Mouse (Mus musculus) cerebellum, adult 2 months (tissue): Measurements from ENCODE around the gene Dstyk. TPM values are rescaled to one million over a fixed set of nuclear protein-coding genes. Genes with fewer than 3 reads are reported as not detected.

Source experiments
- DNase-seq, 2 experiments: peaks; one replicate each; pipeline ENCODE4 v3.0.0; 2021
- H3K27ac ChIP-seq: fragments of 200-500 bp; 2 replicates; pipeline ENCODE4 v1.5.1; 2012; ENCODE audit warnings: low read length, control low read depth, inconsistent platforms; ENCODE audit not compliant: insufficient read depth
- H3K27me3 ChIP-seq: fragments of 200-500 bp; 2 replicates; pipeline ENCODE4 v1.6.1; 2012; ENCODE audit warnings: inconsistent platforms, mild to moderate bottlenecking, low read length, moderate library complexity; ENCODE audit not compliant: control insufficient read depth, insufficient read depth
- H3K4me1 ChIP-seq: fragments of 200-500 bp; 2 replicates; pipeline ENCODE4 v1.6.1; 2011; ENCODE audit warnings: low read length; ENCODE audit not compliant: control insufficient read depth, insufficient read depth
- H3K4me3 ChIP-seq: fragments of 200-500 bp; replicated peaks from 2 replicates; pipeline ENCODE3; 2011; ENCODE audit warnings: mild to moderate bottlenecking, low read depth, low read length, control low read depth; ENCODE audit not compliant: insufficient read depth
- CTCF ChIP-seq: fragments of 200-500 bp; IDR thresholded peaks from 2 replicates; pipeline ENCODE4 v1.5.1; 2011; ENCODE audit warnings: low read depth, mild to moderate bottlenecking, control low read depth, low read length, moderate library complexity, borderline replicate concordance; ENCODE audit not compliant: insufficient read depth
- POLR2A ChIP-seq: fragments of 200-500 bp; IDR thresholded peaks from 2 replicates; pipeline ENCODE4 v1.6.1; 2011; ENCODE audit warnings: low read length, control low read depth, borderline replicate concordance; ENCODE audit not compliant: insufficient read depth
- WGBS: fragments of 180-500 bp; shearing (Covaris S2); methylation state at CpG from one replicate; pipeline ENCODE4 v1.1.7; 2018; 5-methylcytosine and 5-hydroxymethylcytosine counted together
- polyA plus RNA-seq: library from polyadenylated mRNA; depleted of rRNA; stranded (reverse); fragments of >200 nt; gene quantifications from 2 replicates; pipeline ENCODE4 v1.2.3, GENCODE M21; 2012

The Dstyk gene
- polyA plus RNA-seq, 1 experiment, result 32.6 TPM

GRCm38 (mm10) chr1:132433349-132433748 is 16.0 kb downstream of the Dstyk start:
- WGBS, result 48% methylated on average over 5 of the region's 5 CpGs
- peaks cover 22% of the 10 kb centered on the region for H3K4me1 ChIP-seq

GRCm38 (mm10) chr1:132434032-132434431 is 16.7 kb downstream of the Dstyk start:
- TF ChIP-seq POLR2A, result no peak
- no peak for TF ChIP-seq CTCF

More at GRCm38 (mm10) chr1:132433349-132433748, 16.0 kb downstream of the Dstyk start:
- TF ChIP-seq POLR2A, result no peak
- TF ChIP-seq CTCF, result no peak
- no peak overlapping the region for H3K27ac ChIP-seq
- no peak overlapping the region for H3K4me3 ChIP-seq
- DNase-seq, result no peak
- no peaks in the 10 kb centered on the region for H3K27me3 ChIP-seq

GRCm38 (mm10) chr1:132436320-132436958 is 19.1 kb downstream of the Dstyk start:
- TF ChIP-seq POLR2A, result no peak
- TF ChIP-seq CTCF, result no peak
- DNase-seq, result no peak
- H3K4me1 ChIP-seq, result peaks cover 19% of the 10 kb centered on the region
- no peaks in the 10 kb centered on the region for H3K27me3 ChIP-seq
- H3K27ac ChIP-seq, result no peak overlapping the region
- H3K4me3 ChIP-seq, result no peak overlapping the region
- WGBS, result 68% methylated on average over 4 of the region's 4 CpGs

More at GRCm38 (mm10) chr1:132434032-132434431, 16.7 kb downstream of the Dstyk start:
- H3K4me3 ChIP-seq, result no peak overlapping the region
- no peak overlapping the region for H3K27ac ChIP-seq
- DNase-seq, result no peak
- WGBS, result 59% methylated on average over 12 of the region's 12 CpGs
- peaks cover 22% of the 10 kb centered on the region for H3K4me1 ChIP-seq
- no peaks in the 10 kb centered on the region for H3K27me3 ChIP-seq

GRCm38 (mm10) chr1:132436960-132437359 is 19.6 kb downstream of the Dstyk start:
- Histone ChIP-seq H3K4me3 (no peak overlapping the region), H3K27ac (no peak overlapping the region), H3K27me3 (no peaks in the 10 kb centered on the region), H3K4me1 (peaks cover 14% of the 10 kb centered on the region)
- 76% methylated on average over 1 of the region's 1 CpGs for WGBS
- no peak for TF ChIP-seq POLR2A
- no peak for TF ChIP-seq CTCF
- no peak for DNase-seq

GRCm38 (mm10) chr1:132437389-132437788 is 20.0 kb downstream of the Dstyk start:
- no peak for TF ChIP-seq POLR2A
- TF ChIP-seq CTCF, result no peak
- H3K4me3 ChIP-seq, result no peak overlapping the region
- peaks cover 11% of the 10 kb centered on the region for H3K4me1 ChIP-seq
- no peak overlapping the region for H3K27ac ChIP-seq
- no peak for DNase-seq
- no peaks in the 10 kb centered on the region for H3K27me3 ChIP-seq
- WGBS, result 86% methylated on average over 5 of the region's 5 CpGs

- no peak overlapping the region for H3K27ac ChIP-seq
- no peaks in the 10 kb centered on the region for H3K4me1 ChIP-seq
- H3K4me3 ChIP-seq, result no peak overlapping the region
- TF ChIP-seq CTCF, result no peak
- no peak for TF ChIP-seq POLR2A
- WGBS, result 70% methylated on average over 1 of the region's 1 CpGs
- no peaks in the 10 kb centered on the region; the same call in 1 of the 2 replicates for H3K27me3 ChIP-seq
- DNase-seq, result no peak
These were observed 23.6 kb downstream of the Dstyk start for GRCm38 (mm10) chr1:132440896-132441435.

GRCm38 (mm10) chr1:132449742-132450141 is 32.4 kb downstream of the Dstyk start:
- TF ChIP-seq POLR2A, result no peak
- no peak for TF ChIP-seq CTCF
- no peaks in the 10 kb centered on the region; the same call in 1 of the 2 replicates for H3K4me1 ChIP-seq
- H3K27ac ChIP-seq, result no peak overlapping the region
- WGBS, result 79% methylated on average over 7 of the region's 7 CpGs
- no peaks in the 10 kb centered on the region for H3K27me3 ChIP-seq
- H3K4me3 ChIP-seq, result no peak overlapping the region
- DNase-seq, result no peak

GRCm38 (mm10) chr1:132464651-132465050 is 47.3 kb downstream of the Dstyk start:
- no peaks in the 10 kb centered on the region for H3K4me1 ChIP-seq
- 79% methylated on average over 5 of the region's 5 CpGs for WGBS
- H3K27me3 ChIP-seq, result no peaks in the 10 kb centered on the region
- no peak for TF ChIP-seq POLR2A
- no peak for TF ChIP-seq CTCF
- H3K27ac ChIP-seq, result no peak overlapping the region
- H3K4me3 ChIP-seq, result no peak overlapping the region
- no peak for DNase-seq
